Mouse (Mus musculus) E14TG2a.4 (cell line): ENCODE data around the gene Rbbp4.

Source experiments
- CTCF ChIP-seq: conservative IDR thresholded peaks from 2 replicates; pipeline ENCODE4 v1.5.1; 2014; ENCODE audit warnings: low read length
- POU5F1 ChIP-seq: IDR thresholded peaks from 2 replicates; pipeline ENCODE4 v1.6.1; 2014; ENCODE audit warnings: low read length, borderline replicate concordance

DNA sequence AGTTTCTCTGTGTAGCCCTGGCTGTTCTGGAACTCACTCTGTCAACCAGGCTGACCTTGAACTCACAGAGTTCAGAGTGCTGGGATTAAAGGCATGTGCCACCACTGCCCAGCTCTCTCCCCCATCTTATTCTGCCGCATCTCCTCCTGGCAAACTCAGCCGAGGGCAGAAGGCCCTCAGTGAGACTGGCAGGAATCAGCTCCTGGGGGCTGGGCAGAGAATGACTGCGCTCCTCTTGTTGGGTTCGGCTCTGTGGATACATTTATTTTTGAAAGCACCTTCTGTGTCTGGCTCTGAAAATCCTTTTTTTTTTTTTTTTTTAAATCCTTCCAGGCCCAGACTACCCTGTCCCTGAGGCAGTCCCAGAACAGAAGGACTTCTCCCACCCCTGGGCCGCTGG, 52.4 kb downstream of the Rbbp4 start:
- no peak for TF ChIP-seq CTCF
- TF ChIP-seq POU5F1, result no peak
